Mouse (Mus musculus) intestine, embryonic 14.5 days (tissue): ENCODE measurements around the gene Islr2. TPM values are rescaled to one million over a fixed set of nuclear protein-coding genes. Genes with fewer than 3 reads are reported as not detected.

Experiments used
- ATAC-seq: fragments of 200-750 bp; cut with Nextera tagmentation; replicated peaks from 2 replicates; pipeline ENCODE4 v1.8.0; 2017; ENCODE audit warnings: low read depth, moderate number of reproducible peaks, moderate TSS enrichment, moderate library complexity; ENCODE audit not compliant: low FRiP score, low TSS enrichment
- DNase-seq: peaks from one replicate; pipeline ENCODE4 v3.0.0-alpha.2; 2018; ENCODE audit warnings: low spot score
- H3K27ac ChIP-seq: fragments of 300-500 bp; sonication (generic); 2 replicates; pipeline ENCODE4 v1.5.1; 2014; ENCODE audit warnings: low read depth, mild to moderate bottlenecking, control low read depth
- H3K27me3 ChIP-seq: fragments of 300-500 bp; sonication (generic); replicated peaks from 2 replicates; pipeline ENCODE4 v1.6.1; 2014; ENCODE audit warnings: low read length, control low read depth; ENCODE audit not compliant: control insufficient read depth, insufficient read depth
- H3K36me3 ChIP-seq: fragments of 300-500 bp; sonication (generic); 2 replicates; pipeline ENCODE4 v1.6.1; 2014; ENCODE audit warnings: low read length, control low read depth; ENCODE audit not compliant: control insufficient read depth, insufficient read depth
- H3K4me1 ChIP-seq: fragments of 300-500 bp; sonication (generic); replicated peaks from 2 replicates; pipeline ENCODE4 v1.6.1; 2014; ENCODE audit warnings: low read length, control low read depth, mixed read lengths; ENCODE audit not compliant: control insufficient read depth, insufficient read depth
- H3K4me2 ChIP-seq: fragments of 300-500 bp; sonication (generic); 2 replicates; pipeline ENCODE4 v1.6.1; 2014; ENCODE audit warnings: low read length
- H3K4me3 ChIP-seq: fragments of 300-500 bp; sonication (generic); 2 replicates; pipeline ENCODE4 v1.5.1; 2014; ENCODE audit warnings: low read depth, low read length, control low read depth, mixed read lengths
- H3K9ac ChIP-seq: fragments of 300-500 bp; sonication (generic); 2 replicates; pipeline ENCODE4 v1.6.1; 2014; ENCODE audit warnings: mild to moderate bottlenecking, low read length
- H3K9me3 ChIP-seq: fragments of 300-500 bp; sonication (generic); 2 replicates; pipeline ENCODE4 v1.6.1; 2016; ENCODE audit warnings: low read length, control low read depth; ENCODE audit not compliant: control insufficient read depth
- WGBS: fragments of 180-500 bp; shearing (Covaris S2); extraction: QIAGEN DNeasy Blood & Tissue Kit; methylation state at CpG from one replicate; pipeline ENCODE4 v1.1.7; 2014; 5-methylcytosine and 5-hydroxymethylcytosine counted together
- polyA plus RNA-seq: library from polyadenylated mRNA; unstranded; fragments of >200 nt; fragmentation: Nextera tagmentation; extraction: Ambion mirVana; gene quantifications from 2 replicates; pipeline ENCODE4 v1.2.1, GENCODE M21; 2014

The Islr2 gene
- polyA plus RNA-seq, 1 experiment from 2014 or later, result 1.8 TPM

DNA sequence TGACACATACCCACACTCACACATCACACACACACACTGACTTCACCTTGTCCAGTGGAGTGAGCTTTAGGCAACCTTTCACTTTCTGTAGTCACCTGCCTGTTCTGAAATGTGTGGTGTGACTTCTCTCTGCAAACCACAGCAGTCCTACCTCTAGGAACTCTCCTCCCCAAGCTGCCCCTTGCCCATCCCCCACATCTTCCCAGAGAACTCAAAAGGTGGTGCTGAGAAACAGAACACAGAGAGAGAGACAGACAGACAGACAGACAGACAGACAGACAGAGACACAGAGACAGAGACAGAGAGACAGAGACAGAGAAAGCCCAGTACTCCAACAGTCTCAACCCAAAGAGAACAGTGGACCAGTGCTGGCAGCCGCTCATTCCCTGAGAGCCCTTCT lies 8.4 kb downstream of the Islr2 start:
- no peaks in the 10 kb centered on the region for H3K9me3 ChIP-seq
- DNase-seq, result no peak
- H3K36me3 ChIP-seq, result no peaks in the 10 kb centered on the region
- H3K4me2 ChIP-seq, result no peak overlapping the region
- WGBS, result 18% methylated on average over 1 of the region's 1 CpGs
- peaks cover 11% of the 10 kb centered on the region for H3K4me1 ChIP-seq
- no peak overlapping the region for H3K27ac ChIP-seq
- H3K4me3 ChIP-seq, result no peak overlapping the region
- no peak for ATAC-seq
- H3K9ac ChIP-seq, result no peak overlapping the region
- peaks cover 64% of the 10 kb centered on the region for H3K27me3 ChIP-seq

DNA sequence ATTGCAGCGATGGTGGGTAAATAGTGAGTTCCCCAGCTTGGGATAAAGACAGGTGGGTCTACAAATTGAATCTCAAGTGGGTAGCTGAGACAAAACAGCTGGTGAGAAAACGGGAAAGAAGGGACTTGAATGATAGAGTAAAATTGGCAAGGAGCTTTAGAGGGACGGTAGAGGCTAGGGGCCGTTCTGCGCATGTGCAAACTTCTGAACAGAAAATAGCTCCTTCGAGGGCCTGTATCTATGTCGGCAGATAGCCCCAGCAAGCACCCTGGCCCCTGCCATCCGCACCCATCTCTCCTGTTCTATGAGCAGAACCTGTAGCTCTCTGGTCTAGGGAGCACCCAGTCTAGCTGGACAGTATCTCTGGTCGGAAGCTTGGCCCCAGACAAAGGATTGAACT lies 9.9 kb downstream of the Islr2 start:
- DNase-seq (no peak), ATAC-seq (no peak)
- no peak overlapping the region for H3K4me3 ChIP-seq
- H3K4me1 ChIP-seq, result peaks cover 11% of the 10 kb centered on the region
- no peaks in the 10 kb centered on the region for H3K36me3 ChIP-seq
- H3K27ac ChIP-seq, result no peak overlapping the region
- H3K4me2 ChIP-seq, result no peak overlapping the region
- H3K27me3 ChIP-seq, result peaks cover 50% of the 10 kb centered on the region
- H3K9me3 ChIP-seq, result no peaks in the 10 kb centered on the region
- no peak overlapping the region for H3K9ac ChIP-seq
- WGBS, result 63% methylated on average over 9 of the region's 9 CpGs

DNA sequence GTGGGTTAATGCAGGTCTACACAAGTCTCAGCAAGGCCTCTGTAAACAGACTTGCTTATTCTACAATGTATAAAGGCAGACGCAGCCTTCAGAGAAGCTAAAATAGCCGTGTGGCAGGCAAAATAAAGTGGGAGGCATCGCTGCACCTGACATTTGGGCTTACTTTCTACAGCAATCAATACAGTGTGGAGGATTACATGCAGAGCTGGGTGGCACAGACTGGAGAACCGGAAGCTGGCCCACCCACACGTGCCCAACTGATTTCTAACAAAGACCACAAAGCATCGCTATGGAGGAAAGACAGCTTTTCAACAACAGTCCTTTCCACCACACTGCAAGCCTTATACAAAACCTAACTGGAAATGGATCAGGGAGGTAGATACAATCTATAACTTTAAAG lies 19.7 kb downstream of the Islr2 start:
- Histone ChIP-seq H3K4me2 (no peak overlapping the region), H3K4me3 (no peak overlapping the region), H3K4me1 (no peaks in the 10 kb centered on the region), H3K9ac (no peak overlapping the region), H3K27ac (no peak overlapping the region), H3K9me3 (no peaks in the 10 kb centered on the region), H3K27me3 (no peaks in the 10 kb centered on the region), H3K36me3 (no peaks in the 10 kb centered on the region)
- no peak for DNase-seq
- ATAC-seq, result no peak
- WGBS, result 79% methylated on average over 6 of the region's 6 CpGs

DNA sequence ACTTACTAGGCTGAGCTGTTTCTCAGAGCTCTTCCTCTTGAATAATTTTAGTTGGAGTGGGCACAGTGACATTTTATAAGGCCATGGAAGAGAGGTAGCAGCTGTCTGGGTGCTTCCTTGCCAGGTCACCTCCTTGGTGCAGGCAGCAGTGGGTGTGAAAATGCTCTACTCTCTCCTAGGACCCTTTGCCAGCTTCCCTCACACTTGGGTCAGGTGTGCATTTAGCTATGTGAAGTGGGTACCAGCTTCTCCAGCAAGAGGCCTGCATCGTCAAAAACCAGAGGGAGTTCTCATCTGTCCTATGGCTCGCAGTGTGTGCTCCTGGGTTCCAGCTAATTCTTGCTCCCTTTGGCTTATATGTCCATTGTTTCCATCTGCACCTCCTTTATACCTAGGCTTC lies 24.7 kb downstream of the Islr2 start:
- peaks cover 13% of the 10 kb centered on the region; the same call in 1 of the 2 replicates for H3K4me1 ChIP-seq
- H3K27ac ChIP-seq, result no peak overlapping the region
- H3K9ac ChIP-seq, result no peak overlapping the region
- no peak overlapping the region for H3K4me2 ChIP-seq
- no peak overlapping the region for H3K4me3 ChIP-seq
- ATAC-seq, result no peak
- H3K36me3 ChIP-seq, result no peaks in the 10 kb centered on the region
- H3K27me3 ChIP-seq, result no peaks in the 10 kb centered on the region
- 88% methylated on average over 2 of the region's 2 CpGs for WGBS
- no peak for DNase-seq
- H3K9me3 ChIP-seq, result no peaks in the 10 kb centered on the region

DNA sequence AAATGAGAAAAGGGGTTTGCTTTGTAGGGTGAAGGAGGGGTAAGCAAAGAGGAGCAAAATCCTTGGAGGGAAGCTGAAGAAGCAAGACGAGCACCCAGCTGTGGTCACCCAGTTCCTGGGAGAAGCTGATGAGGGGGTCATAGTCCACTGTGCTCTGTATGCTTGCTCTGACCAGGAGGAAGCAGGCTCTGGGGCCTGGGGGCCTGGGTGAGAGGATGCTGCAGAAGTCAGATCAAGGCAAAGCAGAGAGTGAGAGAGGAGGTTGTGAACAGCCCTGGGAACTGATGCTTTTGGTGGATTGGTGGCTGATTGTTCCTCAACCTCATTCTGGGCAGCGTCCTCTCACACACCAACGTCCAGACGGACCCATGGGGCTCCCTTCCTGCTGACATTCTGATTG lies 27.0 kb downstream of the Islr2 start:
- 80% methylated on average over 4 of the region's 4 CpGs for WGBS
- H3K4me2 ChIP-seq, result no peak overlapping the region
- ATAC-seq, result no peak

DNA sequence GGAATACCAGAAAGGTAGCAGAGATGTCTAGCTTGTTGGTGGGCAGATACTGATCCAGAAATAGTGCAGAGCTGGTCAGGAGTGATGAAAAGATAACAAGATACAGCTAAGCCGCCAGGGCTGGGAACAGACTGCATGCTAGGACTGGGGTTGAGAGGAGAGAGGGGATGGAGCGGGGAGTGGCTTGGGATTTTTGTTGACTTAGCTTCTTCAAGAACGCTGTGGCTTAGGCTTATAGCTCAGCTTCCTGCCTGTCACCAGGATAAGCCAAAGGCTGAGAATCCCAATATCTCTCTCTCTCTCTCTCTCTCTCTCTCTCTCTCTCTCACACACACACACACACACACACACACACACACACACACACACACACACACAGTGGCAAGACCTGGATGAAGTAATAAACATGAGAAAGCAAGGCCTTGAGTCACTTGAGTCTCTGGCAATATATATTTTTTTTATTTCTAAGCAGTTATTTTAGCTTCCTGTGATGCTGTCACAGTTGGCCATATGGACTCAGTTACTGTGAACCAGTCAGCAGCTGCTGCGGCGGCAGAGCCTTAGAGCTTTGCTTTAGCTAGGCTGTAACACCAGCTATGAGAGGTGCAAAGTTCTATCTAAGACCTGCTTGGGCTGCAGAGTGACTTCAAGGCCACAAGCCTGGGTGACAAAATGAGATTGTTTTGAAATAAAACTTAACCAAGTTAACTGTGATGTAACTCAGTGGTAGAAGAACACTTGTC lies 28.2 kb downstream of the Islr2 start:
- no peak for ATAC-seq
- no peak overlapping the region for H3K4me3 ChIP-seq
- H3K9ac ChIP-seq, result no peak overlapping the region
- H3K4me2 ChIP-seq, result no peak overlapping the region
- no peak for DNase-seq
- no peaks in the 10 kb centered on the region for H3K36me3 ChIP-seq
- H3K27ac ChIP-seq, result peak overlapping the region; percentile 40
- H3K9me3 ChIP-seq, result no peaks in the 10 kb centered on the region
- H3K27me3 ChIP-seq, result no peaks in the 10 kb centered on the region
- H3K4me1 ChIP-seq, result peaks cover 13% of the 10 kb centered on the region; the same call in 1 of the 2 replicates
- 25% methylated on average over 5 of the region's 5 CpGs for WGBS

More for the DNA sequence above, 27.0 kb downstream of the Islr2 start:
- no peak overlapping the region for H3K27ac ChIP-seq
- H3K9me3 ChIP-seq, result no peaks in the 10 kb centered on the region
- peaks cover 13% of the 10 kb centered on the region; the same call in 1 of the 2 replicates for H3K4me1 ChIP-seq
- no peaks in the 10 kb centered on the region for H3K36me3 ChIP-seq
- H3K27me3 ChIP-seq, result no peaks in the 10 kb centered on the region
- no peak overlapping the region for H3K9ac ChIP-seq
- H3K4me3 ChIP-seq, result no peak overlapping the region
- no peak for DNase-seq

DNA sequence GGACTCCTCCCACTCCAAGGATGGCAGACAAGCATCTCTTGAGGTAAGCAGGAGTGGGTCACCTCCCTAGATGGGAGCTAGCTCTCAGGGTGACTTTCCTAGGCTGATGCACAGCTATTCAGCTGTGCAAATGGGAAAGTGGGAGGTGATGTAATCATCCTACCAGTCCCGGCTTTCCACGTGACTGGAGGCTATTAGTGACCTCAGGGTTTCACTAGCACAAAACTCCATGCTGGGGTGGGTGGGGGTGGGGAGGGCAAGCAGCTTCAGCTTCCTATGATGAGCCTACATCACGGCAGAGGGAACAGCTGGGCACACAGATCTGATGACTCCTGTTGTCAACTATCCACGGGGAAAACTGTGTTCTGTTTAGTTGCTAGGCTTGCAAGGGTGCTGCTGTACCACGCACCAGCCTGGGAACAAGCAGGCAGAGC lies 29.3 kb downstream of the Islr2 start:
- no peaks in the 10 kb centered on the region for H3K36me3 ChIP-seq

DNA sequence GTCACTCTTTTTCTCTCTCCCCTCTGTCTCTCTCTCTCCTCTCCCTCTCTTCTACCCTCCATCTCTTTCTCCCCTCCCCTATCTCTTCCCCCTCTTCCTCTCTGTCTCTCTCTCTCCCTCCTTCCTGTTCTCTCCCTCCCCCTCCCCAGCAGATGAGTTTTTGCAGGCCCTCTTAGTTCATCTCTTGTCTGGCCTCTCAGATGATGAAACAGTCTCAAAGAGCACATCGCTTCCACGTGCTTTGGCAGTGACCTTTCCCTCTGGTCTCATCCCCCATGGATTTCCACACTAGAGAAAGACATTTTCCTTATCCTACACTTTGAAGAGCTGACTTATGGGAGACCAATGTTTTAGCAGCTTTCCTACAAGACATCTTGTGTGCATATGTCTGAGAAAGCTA lies 31.3 kb downstream of the Islr2 start:
- Histone ChIP-seq H3K4me1 (peaks cover 13% of the 10 kb centered on the region; the same call in 1 of the 2 replicates), H3K27ac (no peak overlapping the region), H3K9me3 (no peaks in the 10 kb centered on the region), H3K27me3 (no peaks in the 10 kb centered on the region), H3K4me3 (no peak overlapping the region), H3K36me3 (no peaks in the 10 kb centered on the region), H3K4me2 (no peak overlapping the region), H3K9ac (no peak overlapping the region)
- no peak for ATAC-seq
- 50% methylated on average over 2 of the region's 2 CpGs for WGBS
- DNase-seq, result no peak

More for the DNA sequence above, 29.3 kb downstream of the Islr2 start:
- ATAC-seq (no peak), DNase-seq (no peak)
- no peak overlapping the region for H3K4me3 ChIP-seq
- H3K27me3 ChIP-seq, result no peaks in the 10 kb centered on the region
- H3K9ac ChIP-seq, result no peak overlapping the region
- peaks cover 13% of the 10 kb centered on the region; the same call in 1 of the 2 replicates for H3K4me1 ChIP-seq
- H3K27ac ChIP-seq, result peak overlapping the region; percentile 40; the same call in 1 of the 2 replicates
- 32% methylated on average over 5 of the region's 5 CpGs for WGBS
- no peak overlapping the region for H3K4me2 ChIP-seq
- no peaks in the 10 kb centered on the region for H3K9me3 ChIP-seq

DNA sequence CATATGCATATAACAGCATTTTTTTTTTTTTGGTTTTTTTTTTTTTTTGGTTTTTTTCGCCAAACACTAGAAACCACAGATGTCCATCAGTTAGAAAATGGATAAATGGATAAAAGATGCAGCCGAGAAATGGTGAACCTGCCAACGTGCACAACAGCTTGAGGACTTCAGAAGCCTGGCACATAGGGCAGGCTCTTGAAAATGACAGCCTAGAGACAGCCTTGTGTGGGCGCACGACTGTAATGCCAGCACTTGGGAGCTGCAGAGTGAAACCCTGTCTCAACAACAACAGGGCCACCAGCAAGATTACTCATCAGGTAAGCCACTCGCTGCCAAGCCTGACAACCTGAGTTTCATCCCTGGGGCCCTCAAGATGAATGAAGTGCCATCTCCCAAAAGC lies 34.7 kb downstream of the Islr2 start:
- no peaks in the 10 kb centered on the region for H3K27me3 ChIP-seq
- no peaks in the 10 kb centered on the region for H3K4me1 ChIP-seq
- ATAC-seq (no peak), DNase-seq (no peak)
- 86% methylated on average over 6 of the region's 6 CpGs for WGBS
- H3K36me3 ChIP-seq, result no peaks in the 10 kb centered on the region
- no peak overlapping the region for H3K4me2 ChIP-seq
- no peak overlapping the region for H3K27ac ChIP-seq
- no peak overlapping the region for H3K4me3 ChIP-seq
- no peak overlapping the region for H3K9ac ChIP-seq
- H3K9me3 ChIP-seq, result peaks cover 7% of the 10 kb centered on the region; the same call in 1 of the 2 replicates
